Mouse (Mus musculus): Measurements from ENCODE around the gene Nfkb1.

Gene Nfkb1

DNA sequence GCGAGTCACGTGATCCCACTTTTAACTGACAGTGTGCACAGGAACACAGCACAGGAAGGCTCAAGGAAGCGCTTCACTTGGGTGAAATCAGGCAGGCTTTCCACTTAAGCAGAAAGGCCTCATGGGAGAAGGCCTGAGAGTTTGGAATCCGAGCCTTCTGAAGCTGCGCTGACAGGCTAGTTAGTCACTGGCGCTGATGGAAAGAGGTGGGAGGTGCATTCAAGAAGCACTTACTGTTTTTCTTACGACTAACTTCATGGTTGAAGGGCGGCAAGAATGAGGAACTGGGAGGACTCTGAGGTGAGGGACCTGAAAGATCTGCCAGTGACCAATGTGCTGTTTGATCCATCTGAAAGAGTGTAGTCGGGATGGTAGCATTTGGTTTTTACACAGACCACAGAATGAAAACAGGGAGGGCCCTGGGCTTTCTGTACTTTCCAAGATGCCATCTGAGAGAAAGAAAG, 62.6 kb downstream of the Nfkb1 start:
- peak; percentile 48 for DNase-seq

DNA sequence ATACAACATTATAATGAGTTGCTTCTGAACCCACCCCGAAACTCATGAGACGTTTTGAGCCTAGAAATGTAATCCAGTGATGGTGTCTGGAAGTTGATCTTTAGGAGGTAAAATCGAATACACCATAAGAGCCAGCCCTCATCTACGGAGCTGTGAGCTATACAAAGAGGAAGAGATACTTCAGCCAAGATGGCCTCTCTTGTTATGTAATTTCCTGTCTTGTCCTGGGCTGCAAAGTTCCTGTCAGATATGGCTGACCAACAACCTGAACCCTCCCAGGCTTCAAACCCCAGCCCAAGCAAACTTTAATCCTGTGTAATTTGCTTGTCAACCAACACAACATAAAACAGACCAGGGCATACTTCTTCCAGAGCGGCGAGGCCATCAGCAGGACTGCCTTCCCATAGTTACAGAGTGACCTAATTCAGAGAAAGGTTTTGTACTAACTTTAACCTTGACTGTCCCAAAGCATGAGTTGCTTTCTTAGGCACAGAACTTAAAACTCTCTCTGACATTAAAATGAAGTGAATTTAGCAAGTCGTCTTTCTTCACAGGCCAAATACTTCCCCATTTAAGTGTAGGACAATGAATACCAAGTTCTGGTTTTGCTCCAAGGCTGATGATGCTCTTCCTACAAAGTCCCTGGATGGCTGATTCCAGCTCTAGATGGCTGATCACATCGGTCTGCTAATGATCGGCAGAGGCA, 63.2 kb downstream of the Nfkb1 start:
- no peak for DNase-seq

- DNase-seq = no peak
Observed at GRCm38 (mm10) chr3:135625290-135625689, 66.1 kb downstream of the Nfkb1 start.

DNA sequence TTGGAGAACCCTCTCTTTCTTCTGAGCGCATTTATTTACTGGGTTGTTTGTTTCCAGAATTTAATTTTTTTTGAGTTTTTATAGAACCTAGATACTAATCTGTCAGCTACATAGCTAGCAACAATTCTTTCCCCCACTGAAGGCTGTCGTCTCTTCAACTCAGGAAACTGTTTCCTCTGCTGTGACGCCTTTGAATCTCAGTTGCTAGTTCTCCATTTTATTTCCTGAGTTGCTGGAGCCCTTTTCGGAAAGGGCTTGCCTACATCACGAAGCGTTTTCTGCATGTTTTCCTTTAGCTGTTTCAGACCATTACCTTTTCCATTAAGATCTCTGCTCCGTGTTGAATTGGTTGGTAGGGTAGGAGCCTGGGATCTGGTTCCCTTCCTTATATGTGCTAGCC, 74.6 kb downstream of the Nfkb1 start:
- DNase-seq = no peak

DNA sequence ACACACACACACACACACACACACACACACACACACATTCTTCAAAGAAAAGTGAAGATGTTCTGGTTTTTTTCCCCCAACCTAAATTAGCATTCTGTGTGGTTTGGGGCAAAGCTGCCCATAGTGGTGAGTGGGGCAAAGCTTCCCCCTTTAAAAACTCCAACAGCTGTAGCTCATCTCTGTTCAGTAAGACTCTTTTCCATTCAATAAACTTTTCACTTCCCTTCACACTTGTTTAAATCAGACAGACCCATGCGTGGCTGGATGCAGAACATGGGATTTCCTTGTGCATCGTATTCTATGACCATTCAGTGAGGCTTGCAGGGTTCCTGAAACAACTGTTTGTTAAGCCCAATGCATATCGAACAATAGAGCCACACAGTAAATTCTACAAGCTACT, 77.0 kb downstream of the Nfkb1 start:
- DNase-seq = no peak

DNA sequence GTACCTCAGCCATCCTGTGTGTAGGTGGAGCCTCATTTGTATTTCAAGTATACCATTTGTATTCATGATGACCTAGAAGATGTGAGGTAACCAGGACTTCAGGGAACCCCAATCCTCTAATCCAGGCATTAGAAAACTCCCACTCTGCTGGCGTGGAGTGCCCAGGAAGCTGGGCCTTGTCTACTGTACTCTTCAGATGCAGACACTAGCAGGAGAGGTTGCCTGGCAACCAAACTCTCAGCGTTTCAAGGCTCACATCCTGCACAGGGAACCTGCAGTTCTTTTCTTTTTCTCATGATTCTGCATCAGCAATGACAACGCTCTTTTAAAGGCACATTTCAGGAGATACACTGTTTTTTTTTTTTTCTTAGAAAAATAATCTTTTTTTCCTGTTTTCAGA, 81.1 kb downstream of the Nfkb1 start:
- DNase-seq = no peak

DNA sequence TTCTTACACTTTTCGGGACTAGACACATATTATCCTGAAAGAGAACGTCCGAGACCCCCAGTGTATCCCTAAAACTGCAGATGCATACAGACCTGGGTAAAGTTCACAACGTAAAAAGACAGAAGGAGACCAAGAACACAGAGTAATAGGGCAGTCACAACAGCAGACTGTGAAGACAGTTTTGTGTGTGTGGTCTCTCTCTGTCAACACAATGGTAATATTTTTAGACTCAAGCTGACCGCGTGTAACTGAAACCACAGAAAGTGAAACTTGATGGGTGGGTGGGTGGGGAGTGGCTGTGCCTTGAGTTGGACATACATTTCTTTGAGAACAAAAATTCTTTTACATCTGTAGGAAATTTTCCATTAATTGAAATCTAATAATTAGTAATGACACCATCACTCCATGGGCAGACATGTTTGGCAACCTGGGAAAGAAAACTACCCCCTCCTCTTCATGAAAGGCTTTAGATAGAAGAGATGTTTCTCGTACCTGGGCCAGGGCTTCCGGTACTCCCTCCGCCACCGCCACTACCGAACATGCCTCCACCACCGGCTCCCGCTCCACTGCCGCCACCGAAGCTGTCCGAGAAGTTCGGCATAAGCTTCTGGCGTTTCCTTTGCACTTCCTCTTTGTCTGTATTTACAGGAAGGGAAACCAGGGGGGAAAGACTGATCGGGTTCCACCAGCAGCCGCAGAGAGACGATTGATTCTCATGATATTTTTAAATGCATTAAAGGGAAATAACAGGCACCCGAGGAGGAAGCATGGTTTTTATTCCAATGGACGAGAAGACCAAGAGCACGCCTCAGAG, 83.5 kb downstream of the Nfkb1 start:
- DNase-seq = peak; percentile 40

DNA sequence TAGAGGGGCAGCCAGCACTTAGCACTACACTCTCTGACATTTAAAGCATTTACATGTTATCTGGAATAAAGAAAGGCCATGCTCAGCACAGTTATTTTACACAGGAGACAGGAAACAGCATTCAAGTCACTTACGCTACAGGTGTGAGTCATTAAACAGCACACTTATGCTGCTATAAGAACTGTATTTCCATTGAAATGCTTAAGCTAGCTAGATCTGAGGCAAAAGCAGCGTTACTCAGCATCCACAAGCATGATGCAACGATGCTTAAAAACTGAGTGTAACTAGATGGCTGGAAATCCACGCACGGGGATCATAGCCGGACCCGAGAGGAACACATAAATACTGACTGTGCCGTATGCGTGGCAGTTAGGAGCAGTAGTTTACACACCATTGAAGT, 84.3 kb downstream of the Nfkb1 start:
- DNase-seq = no peak

GRCm38 (mm10) chr3:135606592-135606991, 84.8 kb downstream of the Nfkb1 start:
- no peak for DNase-seq

DNA sequence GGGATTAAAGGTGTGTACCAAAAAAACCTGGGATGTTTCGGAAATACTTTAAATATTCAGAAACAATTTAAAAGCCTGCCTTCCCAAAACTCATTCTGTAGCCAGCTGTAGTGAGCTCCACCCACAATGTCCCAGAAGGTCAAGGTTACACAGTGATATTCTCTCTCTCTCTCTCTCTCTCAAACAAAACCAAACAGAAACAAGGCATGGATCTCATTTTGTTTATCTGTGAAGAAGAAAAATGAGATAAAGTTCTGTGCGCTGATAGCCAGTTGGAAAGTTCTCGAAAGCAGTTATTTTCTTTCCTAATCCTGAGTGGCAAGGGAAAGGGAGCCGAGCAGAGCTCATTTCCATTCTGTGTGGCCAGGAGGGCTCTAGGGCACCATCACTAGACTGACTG, 85.9 kb downstream of the Nfkb1 start:
- no peak for DNase-seq

GRCm38 (mm10) chr3:135604626-135605417, 86.5 kb downstream of the Nfkb1 start:
- no peak for DNase-seq

DNA sequence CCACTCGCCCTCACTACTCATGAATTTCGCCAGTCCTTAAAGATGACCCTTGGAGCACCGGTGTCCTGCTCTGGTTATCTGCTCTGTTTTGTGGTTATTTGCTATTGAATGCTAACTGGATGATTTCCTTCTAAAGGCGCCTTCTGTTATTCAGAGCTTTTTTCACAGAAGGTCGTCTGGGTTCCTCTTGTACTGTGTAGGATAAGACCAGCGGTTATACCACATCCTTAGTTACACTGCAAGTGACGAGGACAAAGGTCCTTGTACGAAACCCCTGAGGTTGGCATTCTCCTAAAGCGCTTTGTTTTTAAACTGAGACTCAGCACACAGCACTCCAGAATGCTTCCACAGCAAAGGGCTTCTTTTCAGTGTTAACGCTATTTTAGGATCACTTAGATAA, 88.6 kb downstream of the Nfkb1 start:
- no peak for DNase-seq

DNA sequence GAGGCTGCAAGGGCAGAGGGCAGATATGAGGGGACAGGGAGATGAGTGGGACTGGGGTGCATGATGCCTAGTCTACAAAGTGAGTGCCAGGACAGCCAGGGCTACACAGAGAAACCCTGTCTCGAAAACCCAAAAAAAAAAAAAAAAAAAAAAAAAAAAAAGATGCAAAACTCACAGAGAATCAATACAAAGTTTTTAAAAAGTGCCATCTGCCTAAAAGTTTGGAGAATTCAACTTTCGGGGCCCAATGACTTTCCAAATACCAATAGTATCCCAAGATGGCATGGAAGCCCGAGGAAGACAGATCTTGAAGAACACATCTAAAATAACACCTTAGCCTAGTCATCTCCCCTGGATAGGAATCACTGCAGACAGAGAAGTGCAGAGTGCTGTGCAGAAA, 93.0 kb downstream of the Nfkb1 start:
- no peak for DNase-seq

GRCm38 (mm10) chr3:135597014-135597413, 94.3 kb downstream of the Nfkb1 start:
- peak; percentile 37 for DNase-seq

DNA sequence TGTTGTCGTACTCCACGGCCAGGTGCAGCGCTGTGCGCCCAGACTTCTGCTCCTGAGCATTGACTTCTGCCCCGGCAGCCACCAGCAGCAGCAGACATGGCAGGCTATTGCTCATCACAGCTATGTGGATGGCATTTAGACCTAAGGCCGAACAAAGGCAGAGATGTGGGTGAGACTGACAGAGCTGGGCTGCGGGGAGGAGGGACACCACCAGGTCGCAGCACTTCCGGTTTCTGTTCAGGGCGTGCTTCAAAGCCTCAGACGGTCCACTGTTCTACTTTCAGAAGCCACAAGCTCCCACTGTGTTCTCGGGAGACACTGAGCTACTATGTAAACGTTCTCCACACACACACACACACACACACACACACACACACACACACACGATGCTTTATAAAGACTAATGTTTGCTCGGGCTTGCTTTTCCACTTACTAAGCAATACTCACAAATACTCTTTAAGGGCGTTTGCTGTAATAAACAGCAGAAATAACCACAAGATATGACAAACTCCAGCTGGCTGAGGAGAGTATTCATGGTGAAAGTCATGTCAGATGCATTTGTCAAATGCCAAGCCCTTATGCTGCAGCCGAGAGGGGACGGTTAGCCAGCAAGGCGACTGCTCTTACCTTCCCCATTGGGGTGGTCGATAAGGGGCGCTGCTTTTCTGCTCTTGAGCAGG, 97.0 kb downstream of the Nfkb1 start:
- DNase-seq = peak; percentile 43

- no peak for DNase-seq
Observed at GRCm38 (mm10) chr3:135592011-135592410, 99.3 kb downstream of the Nfkb1 start.

- DNase-seq = no peak
Observed at GRCm38 (mm10) chr3:135591376-135591775, 100.0 kb downstream of the Nfkb1 start.

- no peak for DNase-seq
Observed at GRCm38 (mm10) chr3:135590471-135590870, 100.9 kb downstream of the Nfkb1 start.

GRCm38 (mm10) chr3:135586471-135586880, 104.9 kb downstream of the Nfkb1 start:
- no peak for DNase-seq

- DNase-seq = no peak
Observed at GRCm38 (mm10) chr3:135586060-135586459, 105.3 kb downstream of the Nfkb1 start.

DNA sequence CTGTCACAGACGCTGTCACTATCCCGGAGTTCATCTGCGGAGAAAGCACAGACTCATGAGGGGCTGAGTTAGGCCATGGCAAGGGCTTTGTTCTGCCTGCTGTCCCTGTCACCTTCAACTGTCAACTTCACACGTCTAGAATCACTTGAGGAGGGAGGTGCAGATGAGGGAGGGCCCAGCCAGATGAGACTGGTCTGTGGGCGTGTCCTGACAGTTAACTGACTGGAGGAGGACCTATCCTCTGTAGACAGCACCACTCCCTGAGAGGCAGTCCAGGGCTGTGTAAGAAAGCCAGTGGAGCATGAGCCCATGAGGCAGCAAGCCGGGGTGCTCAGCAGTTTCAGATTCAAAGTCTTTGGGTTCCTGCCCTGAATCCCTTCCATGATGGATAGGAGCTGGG, 105.9 kb downstream of the Nfkb1 start:
- no peak for DNase-seq

- no peak for DNase-seq
Observed at GRCm38 (mm10) chr3:135582246-135582645, 109.1 kb downstream of the Nfkb1 start.

- peak; percentile 43 for DNase-seq
Observed at GRCm38 (mm10) chr3:135581606-135582117, 109.7 kb downstream of the Nfkb1 start.
